Mouse (Mus musculus) megakaryocyte, adult 5-6 weeks (primary cell): ENCODE data around the gene Capg. TPM values are rescaled to one million over a fixed set of nuclear protein-coding genes. Genes with fewer than 3 reads are reported as not detected.

ENCODE experiments used
- ATAC-seq: 2 replicates; pipeline ENCODE4 v1.8.0; 2016; ENCODE audit warnings: mild to moderate bottlenecking, inconsistent platforms; ENCODE audit not compliant: poor library complexity, severe bottlenecking
- total RNA-seq, 2 experiments: library from RNA; stranded (forward) in 1 of 2; stranded (reverse) in 1 of 2; fragments of 153-499, 151-499 nt in 1 of 2; fragments of 221-1000, 200-1000 nt in 1 of 2; gene quantifications; 2 replicates each; pipeline versions ENCODE4 v1.2.3 to v1.2.4; 2015 to 2017

Capg gene
- total RNA-seq, 2 experiments from 2014 or later = 167 to 407 TPM

DNA sequence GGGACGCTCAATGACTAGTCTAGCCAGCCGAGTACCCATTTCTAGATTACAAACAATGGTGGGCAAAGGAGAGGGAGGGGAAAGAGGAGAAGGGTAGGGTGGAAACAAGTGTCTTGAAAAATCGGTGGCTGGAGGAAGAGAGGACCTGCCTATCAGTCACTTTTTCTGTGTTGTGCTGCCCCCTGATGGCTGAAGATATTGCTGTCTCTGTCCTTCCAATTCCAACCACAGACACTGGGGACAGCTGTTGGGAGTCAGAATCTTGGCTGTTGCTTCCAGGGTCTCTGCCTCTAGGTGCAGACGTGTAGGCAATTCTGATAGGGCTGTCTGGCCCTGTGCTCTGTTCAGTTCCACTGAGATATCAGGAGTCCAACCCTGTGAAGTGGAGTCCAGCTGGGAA lies 21.9 kb downstream of the Capg start:
- peak; percentile 94 for ATAC-seq

DNA sequence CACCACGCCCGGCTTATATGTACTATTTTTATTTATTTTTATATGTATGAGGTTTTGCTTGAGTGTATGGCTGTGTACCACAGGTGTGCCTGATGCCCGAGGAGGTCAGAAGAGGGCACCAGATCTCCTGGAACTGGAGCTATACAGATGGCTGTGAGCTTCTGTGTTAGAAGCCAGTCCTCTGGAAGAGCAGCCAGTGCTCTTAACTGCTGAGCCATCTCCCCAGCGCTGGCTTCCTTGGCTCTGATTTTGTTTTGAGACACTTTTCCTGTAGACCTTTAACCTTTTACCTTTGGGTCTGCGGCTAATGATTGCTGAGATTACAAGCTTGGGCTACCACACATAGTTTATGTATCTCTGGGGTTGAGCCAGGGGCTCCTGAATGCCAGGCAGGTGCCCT lies 23.3 kb downstream of the Capg start:
- no peak for ATAC-seq

DNA sequence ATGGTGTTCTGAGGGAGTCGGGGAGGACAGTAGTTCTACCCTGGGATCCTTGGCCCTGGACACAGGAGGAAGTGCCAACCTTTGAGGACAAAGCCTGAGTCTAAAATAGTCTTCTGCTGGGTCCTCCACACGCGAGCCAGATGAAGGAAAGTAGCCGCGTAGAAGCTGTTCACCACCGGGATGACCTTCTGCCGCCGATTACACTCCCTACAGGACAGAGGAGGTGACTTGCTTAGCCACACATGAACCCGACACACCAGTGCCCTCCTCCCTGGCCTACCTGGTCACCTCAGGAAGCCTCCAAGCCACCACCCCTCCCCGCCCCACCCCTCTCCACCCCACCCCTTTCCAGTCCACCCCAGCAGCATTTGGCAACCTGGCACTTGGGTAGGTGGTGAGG lies 24.5 kb downstream of the Capg start:
- ATAC-seq = no peak

DNA sequence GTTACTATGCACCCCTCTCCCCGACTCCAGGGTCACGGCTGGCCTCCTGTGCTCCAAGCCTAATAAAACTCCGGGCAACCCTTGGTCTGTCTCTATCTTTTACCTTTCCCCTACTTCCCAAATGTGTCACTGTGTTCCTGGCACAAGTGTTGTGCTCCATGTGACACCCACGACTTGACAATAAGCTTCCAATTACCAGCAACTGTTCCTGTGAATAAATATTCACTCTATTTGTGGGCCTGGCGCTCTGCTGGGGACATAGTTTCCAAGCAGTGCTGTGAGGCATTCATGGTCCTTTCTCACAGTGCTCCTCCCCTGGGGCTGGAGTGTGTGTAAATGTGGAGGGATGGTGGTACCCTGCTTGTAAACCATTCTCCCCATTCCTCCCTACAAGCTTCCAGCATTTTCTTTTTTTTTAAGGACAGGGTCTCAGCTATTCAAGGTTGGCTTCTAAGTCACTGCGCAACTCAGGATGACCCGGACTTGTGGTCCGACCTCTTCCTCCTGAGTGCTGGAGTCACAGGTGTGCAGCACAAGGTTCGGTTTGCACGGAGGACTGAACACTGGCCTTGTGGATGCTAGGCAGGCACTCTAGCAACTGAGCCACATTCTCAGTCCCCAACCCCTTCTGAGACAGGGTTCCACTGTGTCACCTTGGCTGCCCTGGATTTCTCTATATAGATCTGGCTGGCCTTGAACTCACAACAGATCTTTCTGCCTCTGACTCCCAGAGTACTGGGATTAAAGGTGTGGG lies 26.6 kb downstream of the Capg start:
- ATAC-seq = no peak

DNA sequence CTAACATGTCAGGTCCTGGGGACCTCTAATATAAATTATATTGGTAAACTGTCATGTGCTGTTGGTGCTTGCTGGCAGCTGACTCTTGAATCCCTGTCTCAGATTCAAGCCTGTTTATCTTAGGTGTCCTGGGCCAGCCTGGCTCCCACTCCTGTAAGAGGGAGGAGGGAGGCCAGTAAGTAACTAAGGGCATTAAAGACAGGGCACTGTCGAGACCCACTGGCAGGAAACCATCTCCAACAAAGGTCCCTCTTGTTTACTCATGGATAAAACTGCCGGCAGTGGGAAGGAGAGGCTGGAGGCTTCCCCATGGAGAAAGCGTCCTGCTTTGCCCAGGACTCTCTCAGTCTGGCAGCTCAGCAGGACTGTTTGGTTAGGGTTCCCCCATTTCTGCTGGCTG lies 27.6 kb downstream of the Capg start:
- no peak for ATAC-seq

DNA sequence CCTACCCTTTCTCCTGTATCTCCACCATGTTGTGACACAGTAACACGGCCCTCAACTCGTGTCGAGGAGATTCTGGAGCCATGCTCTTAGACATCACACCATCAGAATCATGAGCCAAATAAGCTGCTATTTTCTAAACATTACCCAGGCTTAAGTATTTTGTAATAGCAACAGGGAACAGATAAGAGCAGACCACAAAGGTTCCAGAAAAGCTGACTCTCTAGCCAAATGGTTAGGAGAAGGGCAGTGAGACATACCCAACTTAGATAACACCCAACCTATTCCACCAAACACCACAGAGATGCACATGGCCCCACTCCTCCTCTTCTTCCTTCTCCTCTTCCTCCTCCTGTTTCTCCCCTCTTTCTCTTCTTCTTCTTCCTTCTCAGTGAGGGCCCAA lies 31.9 kb downstream of the Capg start:
- no peak for ATAC-seq

DNA sequence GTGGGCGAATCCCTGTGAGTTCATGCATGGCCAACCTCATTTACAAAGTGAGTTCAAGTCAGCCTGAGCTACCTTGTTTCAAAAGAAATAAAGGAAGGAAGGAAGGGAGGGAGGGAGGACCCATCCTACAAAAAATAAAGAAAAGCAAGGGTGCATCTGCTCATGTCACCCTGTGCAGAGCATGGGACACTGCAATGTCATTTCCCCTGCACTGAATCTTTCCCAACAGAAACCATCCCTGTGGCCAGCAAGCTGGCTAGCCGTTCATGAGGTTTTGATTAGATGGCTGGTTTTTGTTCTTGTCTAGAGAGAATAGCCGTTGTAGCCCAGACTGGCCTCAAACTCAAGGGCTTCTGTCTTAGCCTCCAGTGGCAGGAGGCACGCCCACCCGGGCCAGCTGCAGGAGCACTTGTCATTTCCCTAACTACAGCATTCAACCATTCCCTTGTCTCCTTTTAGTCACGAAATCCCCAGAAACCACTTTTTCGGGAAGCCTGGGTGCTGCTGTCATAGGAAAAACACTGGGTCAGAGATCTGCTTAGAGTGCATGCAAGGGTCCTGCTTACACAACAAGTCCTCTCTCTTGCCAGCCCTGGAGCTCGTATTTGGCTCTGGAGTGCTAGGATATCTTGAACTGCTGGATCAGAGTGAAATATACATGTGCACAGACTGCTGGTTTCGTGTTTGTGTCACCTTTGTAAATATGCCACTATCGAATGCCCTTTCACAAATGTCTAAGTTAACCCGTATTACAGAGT lies 37.6 kb downstream of the Capg start:
- ATAC-seq = no peak

DNA sequence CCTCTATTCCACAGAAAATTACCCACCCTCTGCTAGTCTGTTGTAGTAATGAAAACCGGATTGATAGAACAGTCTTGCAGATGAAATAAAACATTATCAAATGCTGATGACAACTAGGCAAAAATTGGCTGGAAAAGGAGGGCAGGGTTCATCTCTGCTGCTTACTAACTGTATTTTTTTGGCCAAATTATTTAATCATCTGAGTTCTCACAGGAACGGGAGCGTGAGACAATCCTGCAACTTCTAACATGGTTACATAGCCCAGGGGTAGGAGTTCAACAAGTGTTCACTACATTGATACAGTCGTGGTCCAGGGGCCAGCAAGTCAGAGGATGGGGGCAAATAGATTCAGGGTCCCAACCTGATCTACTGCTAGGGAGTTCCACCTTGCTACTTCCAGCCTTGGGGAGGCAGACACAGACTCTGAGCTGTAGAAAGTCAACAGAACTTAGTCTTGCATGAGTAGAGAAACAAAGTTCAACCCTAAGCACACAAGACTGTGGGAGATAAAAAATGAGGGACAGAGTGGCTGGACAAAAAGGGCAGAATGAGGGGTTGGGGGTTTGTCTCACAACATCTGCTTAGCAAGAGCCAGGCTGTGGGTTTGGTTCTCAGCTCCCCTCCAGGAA lies 39.1 kb downstream of the Capg start:
- no peak for ATAC-seq

DNA sequence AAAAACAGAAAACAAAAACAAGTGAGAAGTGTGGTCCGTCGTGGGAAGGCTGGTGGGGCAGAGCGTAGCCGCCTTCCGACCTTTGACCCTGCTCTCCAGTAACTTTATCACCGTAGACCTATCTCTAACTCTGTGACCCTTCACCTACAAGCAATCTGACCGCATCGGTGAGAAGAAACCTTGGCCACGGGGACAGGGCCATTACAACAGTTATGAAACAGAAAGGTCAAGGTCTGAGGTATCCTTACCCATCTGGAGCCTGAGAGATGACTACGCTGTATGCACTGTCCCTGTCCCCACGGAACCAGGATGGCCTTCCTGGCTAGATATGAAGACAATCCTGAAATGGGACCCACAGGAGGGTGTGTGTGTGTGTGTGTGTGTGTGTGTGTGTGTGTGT lies 40.0 kb downstream of the Capg start:
- ATAC-seq = no peak

DNA sequence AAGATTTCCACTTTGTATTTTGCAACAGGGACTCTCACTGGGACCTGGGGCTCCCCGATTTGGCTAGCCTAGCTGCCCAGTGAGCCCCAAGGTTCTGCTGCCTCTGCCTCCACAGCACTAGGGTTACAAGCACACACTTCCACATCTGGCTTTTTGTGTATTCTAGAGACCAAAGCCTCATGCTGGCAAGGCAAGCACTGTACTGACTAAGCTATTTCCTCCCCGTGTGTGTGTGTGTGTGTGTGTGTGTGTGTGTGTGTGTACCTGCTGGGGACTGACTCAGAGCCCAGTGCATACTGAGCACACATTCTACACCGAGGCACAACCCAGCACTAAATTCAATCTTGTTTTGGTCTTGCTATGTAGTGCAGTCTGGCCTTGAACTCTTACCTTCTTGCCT lies 42.5 kb downstream of the Capg start:
- no peak for ATAC-seq

DNA sequence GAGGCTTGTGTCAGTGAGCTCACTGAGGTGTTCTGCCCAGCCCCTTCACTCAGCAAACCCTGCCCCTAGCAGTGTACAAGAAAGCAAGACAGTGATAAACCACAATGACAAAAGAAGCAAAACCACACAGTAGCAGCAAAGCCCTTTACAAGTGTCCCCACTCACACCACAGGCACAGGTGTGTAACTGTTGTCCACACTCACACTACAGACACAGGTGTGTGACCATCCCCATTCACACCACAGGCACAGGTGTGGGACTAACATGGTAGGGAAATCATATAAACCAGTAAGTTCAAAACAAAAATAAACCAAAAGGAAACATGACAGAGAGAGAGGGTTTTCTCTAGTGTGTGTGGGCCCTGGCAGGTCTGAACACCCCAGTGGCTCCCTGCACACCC lies 44.1 kb downstream of the Capg start:
- ATAC-seq = no peak

DNA sequence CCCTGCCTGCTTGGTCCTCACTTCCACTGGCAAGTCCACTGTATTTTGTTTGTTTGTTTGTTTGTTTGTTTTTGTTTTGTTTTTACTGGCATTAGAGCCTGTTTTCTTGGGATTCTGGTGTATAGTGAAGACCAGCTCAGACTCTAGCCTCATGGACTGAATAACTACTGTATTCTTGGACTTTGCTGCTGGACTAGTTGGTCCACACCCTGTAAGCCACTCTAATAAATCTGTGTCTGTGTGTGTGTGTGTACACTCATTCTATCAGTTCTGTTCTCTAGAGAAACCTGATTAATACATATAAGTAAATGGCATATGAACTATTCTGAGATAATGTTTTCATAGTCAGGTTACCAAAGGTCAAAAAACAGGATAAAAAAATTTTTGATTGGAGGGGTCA lies 45.9 kb downstream of the Capg start:
- ATAC-seq = no peak

DNA sequence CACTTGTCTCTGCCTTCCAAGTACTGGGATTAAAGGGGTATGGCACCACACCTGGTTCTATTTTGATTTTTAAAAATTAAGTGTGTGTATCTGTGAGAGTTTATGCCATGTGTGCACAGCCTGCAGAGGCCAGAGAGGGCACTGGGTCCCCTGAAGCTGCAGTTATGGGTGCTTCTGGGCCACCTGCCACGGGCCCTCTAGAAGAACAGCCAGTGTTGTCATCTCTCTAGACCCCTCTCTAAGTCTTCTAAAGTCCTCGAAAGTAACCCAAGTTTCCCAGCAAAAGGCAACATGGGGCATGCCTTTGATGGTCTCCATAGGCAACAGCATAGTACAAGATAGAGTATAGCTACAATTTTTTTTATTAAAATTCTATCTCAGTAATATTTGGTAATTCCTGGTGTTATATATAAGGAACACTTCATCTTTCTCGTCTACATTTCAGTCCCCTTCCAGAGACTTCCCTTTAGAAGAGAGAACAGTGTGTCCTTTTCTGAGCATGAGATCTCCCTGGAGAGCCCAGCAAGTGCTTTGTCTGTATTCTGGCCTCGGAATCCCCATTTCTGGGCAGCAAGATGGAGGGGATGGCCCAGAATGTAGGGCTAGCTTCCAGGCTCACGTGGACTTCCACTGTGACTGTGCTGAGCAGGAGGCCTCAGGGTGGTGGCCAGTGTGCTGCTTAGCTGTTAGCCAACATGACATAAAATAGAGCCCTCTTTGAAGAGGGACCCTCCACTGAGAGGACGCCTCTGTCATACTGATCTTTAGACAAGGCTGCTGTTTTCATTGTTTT lies 49.0 kb downstream of the Capg start:
- ATAC-seq = no peak

DNA sequence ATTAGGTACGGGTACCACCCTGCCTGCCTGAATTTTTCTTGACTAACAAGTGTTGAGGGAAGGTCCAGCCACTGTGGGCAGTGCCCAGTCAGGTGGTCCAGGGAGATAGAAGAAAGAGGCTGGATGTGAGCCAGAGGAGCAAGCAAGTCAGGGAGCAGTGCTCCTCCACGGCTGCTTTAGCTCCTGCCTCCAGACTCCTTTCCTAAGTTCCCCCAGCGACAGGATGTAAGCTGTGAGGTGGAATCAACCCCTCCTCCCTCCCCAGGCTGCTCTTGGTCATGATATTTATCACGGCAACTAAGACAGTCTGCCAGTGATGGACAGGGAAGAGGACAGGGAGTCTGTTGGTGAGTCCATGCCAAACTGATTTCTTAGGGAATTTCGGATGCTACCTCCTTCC lies 49.7 kb downstream of the Capg start:
- ATAC-seq = no peak

DNA sequence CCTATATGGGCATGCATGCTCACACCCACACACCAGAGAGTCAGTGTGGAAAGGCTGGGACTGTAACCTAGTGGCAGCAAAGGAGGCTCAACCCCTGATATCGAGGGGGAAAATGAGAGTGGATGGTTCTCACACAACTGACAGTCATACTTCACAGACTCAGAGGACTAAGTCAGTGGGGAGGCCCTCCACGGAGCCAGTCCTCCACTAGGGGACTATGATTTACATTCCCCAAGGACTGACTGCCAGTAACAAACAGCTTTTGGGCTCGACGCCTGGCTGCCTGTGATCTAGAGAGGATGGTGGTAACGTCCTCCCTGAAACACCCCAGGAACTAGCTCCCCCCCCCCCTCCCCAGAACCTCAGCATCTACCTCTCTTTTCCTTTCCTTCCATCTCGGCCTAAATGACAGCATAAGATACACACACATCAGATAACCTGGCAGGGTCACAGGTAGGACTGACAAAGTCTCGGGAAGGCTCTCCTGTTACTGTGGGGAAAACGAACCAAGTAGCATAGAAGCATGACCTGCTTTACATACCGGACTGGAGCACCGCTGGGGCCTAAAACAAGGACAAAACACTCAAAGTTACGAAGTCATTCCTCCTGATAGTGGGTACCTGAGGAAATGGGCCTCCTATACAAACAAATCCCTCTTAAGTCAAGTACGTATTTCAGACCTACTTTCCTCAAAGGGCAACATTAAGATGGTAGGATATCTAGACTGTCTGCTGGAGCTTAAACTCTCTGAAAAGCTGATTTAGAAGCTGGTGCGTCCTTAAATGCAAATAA lies 53.1 kb downstream of the Capg start:
- no peak for ATAC-seq

DNA sequence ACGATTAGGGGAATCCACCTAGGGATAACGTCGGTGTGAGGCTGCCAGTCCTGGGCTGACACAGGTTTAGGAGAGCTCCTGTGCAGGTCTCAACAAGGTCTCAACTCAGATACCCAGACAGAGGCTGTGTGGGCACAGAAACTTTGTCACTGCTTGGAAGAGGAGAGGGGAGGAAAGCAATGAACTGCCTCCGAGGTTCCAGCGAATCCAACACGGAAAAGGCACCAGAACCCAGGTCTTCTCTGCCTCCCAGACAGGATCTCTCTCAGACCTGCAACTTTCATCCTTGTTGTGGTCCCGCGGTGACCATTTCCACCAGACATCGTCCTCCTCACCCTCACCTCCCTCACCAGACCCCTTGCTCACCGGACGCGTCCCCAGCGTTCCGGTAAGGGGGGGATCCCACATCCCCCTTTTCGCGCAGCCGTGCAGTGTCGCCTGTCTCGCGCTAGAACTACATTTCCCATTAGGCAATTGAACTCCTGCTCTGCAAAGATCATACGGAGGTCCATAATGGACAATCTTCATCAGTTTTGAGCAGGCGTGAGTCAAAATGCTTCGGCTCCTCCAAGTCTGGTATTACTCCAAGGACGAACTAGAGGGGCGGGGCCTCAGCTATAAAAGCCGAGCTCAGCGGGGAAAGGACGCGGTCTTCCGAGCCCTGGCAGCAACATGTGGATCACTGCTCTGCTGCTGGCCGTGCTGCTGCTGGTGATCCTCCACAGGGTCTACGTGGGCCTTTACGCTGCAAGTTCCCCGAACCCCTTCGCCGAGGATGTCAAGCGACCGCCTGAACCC lies 54.0 kb downstream of the Capg start, which contains the start of the genes Elmod3 and Retsat:
TSS of gene Elmod3 (minus strand) at position 458 of the 798 bp plus-strand sequence.
TSS of gene Retsat (plus strand) at position 520 of the 798 bp plus-strand sequence.
- peak; percentile 85 for ATAC-seq

DNA sequence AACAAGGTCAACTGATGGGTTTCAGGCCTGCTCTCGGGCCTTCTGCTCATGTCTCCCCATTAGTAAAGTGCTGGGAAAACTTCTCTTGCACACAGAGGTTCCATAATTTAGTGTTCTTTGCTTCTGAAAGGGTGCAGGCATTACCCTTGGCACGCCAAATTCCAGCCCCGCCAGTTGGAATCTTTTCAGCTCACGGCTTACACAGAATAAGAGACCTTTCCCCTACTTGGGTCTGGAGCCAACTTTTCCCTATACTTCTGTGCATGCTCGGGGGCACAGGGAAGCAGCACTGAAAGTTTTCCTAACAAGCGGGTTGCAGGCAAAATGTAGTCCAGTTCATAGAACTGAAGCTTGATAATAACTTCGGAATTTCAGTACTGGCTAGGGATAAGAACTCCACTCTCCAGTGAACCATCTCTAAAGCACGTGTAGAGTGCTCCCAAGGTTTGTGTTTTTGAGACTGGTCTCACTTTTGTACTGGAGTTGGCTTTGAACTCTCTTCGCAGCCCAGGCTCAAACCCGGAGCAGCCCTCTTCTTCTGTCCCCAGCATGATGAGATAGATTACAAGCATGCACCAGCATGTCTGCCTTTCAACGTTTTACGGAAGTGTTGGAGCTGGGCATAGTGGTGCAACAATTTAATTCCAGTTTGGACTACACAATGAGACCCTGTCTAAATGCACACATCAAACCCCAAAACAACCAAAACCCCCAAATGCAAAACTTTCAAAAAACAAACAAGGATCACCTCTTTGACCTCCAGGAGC lies 54.8 kb downstream of the Capg start:
- no peak for ATAC-seq

DNA sequence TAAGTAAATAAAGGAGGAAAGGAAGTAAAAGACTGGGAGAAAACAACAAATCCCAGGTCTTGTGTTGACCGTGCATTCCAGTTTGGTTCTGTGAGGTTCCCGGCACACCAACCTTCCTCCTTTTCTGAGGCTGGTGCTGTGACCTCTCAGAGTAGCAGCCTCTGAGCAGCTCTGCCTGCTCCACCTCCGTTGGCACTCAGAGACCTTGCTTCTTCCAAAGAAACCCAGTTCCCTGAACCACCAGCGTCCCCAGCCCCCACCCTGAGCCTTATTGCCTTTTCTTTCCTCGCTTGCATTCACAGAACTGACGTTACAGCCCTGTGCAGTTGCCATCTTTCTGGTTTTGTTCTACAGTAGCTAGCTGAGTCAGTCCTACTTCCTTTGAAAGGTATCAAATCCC lies 56.0 kb downstream of the Capg start:
- ATAC-seq = no peak

DNA sequence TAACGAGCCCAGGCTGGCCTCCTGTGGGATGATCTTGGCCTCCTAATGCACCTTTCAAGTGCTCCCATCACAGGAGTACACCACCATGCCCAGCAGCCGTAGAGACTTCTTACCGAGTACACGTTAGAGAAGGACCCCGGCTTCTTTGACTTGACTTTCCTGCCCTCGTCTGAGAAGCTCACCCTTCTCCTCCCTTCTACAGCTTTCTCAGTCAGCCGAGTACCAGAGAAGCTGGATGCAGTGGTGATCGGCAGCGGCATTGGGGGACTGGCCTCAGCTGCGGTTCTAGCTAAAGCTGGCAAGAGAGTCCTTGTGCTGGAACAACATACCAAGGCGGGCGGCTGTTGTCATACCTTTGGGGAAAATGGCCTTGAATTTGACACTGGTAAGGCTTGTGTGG lies 56.6 kb downstream of the Capg start:
- no peak for ATAC-seq
